ENCODE assay signal across 8 mouse cellular contexts in the genomic region with DNA sequence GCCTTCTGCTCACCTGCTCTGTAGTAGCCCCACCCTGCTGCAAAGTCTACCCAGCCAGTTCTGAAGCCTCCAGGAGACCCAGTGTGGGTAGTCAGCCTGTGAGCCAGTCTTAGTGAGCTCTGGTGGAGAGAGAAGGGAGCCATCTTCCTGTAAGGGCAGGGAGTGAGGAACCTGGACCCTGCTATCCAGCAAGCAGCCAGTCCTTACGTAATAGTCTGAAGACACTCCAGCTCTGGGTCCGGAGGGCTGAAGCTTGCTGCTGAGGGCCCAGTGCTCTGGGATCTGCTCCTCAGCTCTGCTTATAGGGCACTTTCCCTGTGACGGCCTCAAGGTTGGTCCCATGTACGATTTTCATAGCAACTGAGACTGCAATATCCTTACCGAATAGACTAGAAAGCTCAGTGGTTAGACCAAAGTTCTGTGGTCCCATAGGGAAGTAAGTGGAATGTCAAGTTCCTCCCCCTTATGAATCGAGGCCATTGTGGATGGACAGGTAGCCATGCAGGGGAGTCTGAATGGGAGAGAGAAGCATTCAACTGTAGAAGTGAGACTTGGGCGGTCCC. TPM values are rescaled to one million over a fixed set of nuclear protein-coding genes. Genes with fewer than 3 reads are reported as not detected.
DNase-seq lines count a peak whose midpoint lies in the region; ATAC-seq and TF ChIP-seq lines count a peak whose summit lies in the region.

Gene Rtkn, plus strand, starts transcription at position 513 of the 563 bp plus-strand sequence.

- no peak for DNase-seq in left cerebral cortex, adult 2 months (ENCODE audit: extremely low spot score in 1 of 2, low spot score in 2 of 2)
- no peak for DNase-seq in left cerebral cortex, adult 9 months (ENCODE audit: low spot score in 2 of 2)
- DNase-seq in left cerebral cortex, postnatal 36 days (ENCODE audit: low spot score in 2 of 2): no peak
- DNase-seq in right cerebral cortex, postnatal 4 days: no peak
- DNase-seq in cerebellum, adult 18-20 months: no peak

- H3K9ac ChIP-seq in embryonic facial prominence, embryonic 13.5 days: peak within 1 kb of the TSS; percentile 87
- peak within 1 kb of the TSS; percentile 70 for H3K9ac ChIP-seq in hindbrain, embryonic 12.5 days

- TF ChIP-seq CTCF in left cerebral cortex, adult 2 months (IDR thresholded peaks at IDR 0.05): no peak
- no peak for TF ChIP-seq CTCF in small intestine, adult 2 months (IDR thresholded peaks at IDR 0.05; ENCODE audit: extremely low read depth, insufficient read length, insufficient replicate concordance, low read depth, low read length)

- H3K9me3 ChIP-seq in embryonic facial prominence, embryonic 13.5 days: no peaks in the 10 kb centered on the region
- H3K9me3 ChIP-seq in hindbrain, embryonic 12.5 days (replicated peaks): no peaks in the 10 kb centered on the region

- peak within 1 kb of the TSS; percentile 24 for H3K4me3 ChIP-seq in left cerebral cortex, adult 2 months
- peak within 1 kb of the TSS; percentile 51 for H3K4me3 ChIP-seq in embryonic facial prominence, embryonic 13.5 days
- H3K4me3 ChIP-seq in hindbrain, embryonic 12.5 days: peak within 1 kb of the TSS; percentile 41
- peak within 1 kb of the TSS; percentile 83 for H3K4me3 ChIP-seq in small intestine, adult 2 months (ENCODE audit: low read depth, low read length)

- H3K4me2 ChIP-seq in embryonic facial prominence, embryonic 13.5 days: peak within 1 kb of the TSS; percentile 79
- peak within 1 kb of the TSS; percentile 72 for H3K4me2 ChIP-seq in hindbrain, embryonic 12.5 days (replicated peaks)

- H3K27me3 ChIP-seq in embryonic facial prominence, embryonic 13.5 days: no peaks in the 10 kb centered on the region
- H3K27me3 ChIP-seq in hindbrain, embryonic 12.5 days: peaks cover 16% of the 10 kb centered on the region
- H3K27me3 ChIP-seq in small intestine, adult 2 months (ENCODE audit: control insufficient read depth, insufficient read depth, low read length): no peaks in the 10 kb centered on the region

- peak; percentile 58; the same call in 1 of the 2 replicates for TF ChIP-seq POLR2A in small intestine, adult 2 months (IDR thresholded peaks at IDR 0.05; ENCODE audit: low read depth, low read length)

- intact Hi-C loops in left cerebral cortex, adult 2 months (cut with DNase I): no loop called here
- intact Hi-C loops in left cerebral cortex, postnatal 36 days (cut with DNase I): no loop called here

- peaks cover 43% of the 10 kb centered on the region for H3K4me1 ChIP-seq in embryonic facial prominence, embryonic 13.5 days
- peaks cover 42% of the 10 kb centered on the region for H3K4me1 ChIP-seq in hindbrain, embryonic 12.5 days
- H3K4me1 ChIP-seq in small intestine, adult 2 months (ENCODE audit: control insufficient read depth, insufficient read depth, insufficient read length, low read length): peaks cover 27% of the 10 kb centered on the region

- 61% methylated on average over 7 of the region's 7 CpGs for WGBS in embryonic facial prominence, embryonic 13.5 days
- 55% methylated on average over 7 of the region's 7 CpGs for WGBS in hindbrain, embryonic 12.5 days
- WGBS in small intestine, adult 2 months: 28% methylated on average over 7 of the region's 7 CpGs

- H3K36me3 ChIP-seq in embryonic facial prominence, embryonic 13.5 days: no peaks in the 10 kb centered on the region
- no peaks in the 10 kb centered on the region for H3K36me3 ChIP-seq in hindbrain, embryonic 12.5 days
- peaks cover 4% of the 10 kb centered on the region; the same call in 1 of the 2 replicates for H3K36me3 ChIP-seq in small intestine, adult 2 months (ENCODE audit: control insufficient read depth, insufficient read depth, low read length)

- H3K27ac ChIP-seq in left cerebral cortex, adult 2 months: peak within 1 kb of the TSS; percentile 12; the same call in 1 of the 2 replicates
- H3K27ac ChIP-seq in embryonic facial prominence, embryonic 13.5 days: peak within 1 kb of the TSS; percentile 100
- H3K27ac ChIP-seq in hindbrain, embryonic 12.5 days: peak within 1 kb of the TSS; percentile 93
- H3K27ac ChIP-seq in small intestine, adult 2 months (ENCODE audit: insufficient read depth, low read depth, low read length): peak within 1 kb of the TSS; percentile 93

- ATAC-seq in embryonic facial prominence, embryonic 13.5 days (ENCODE audit: insufficient number of reproducible peaks, insufficient read depth, low FRiP score, low TSS enrichment, low read depth): no peak
- no peak for ATAC-seq in hindbrain, embryonic 12.5 days (ENCODE audit: low FRiP score)

RNA-seq across cellular contexts. Expression of gene Rtkn, which starts in this region (rescaled TPM):
- total RNA-seq in left cerebral cortex, adult 2 months (2021): 10 to 100 TPM; 87.0 to 97.5 TPM
- polyA plus RNA-seq in embryonic facial prominence, embryonic 13.5 days (2015; fragmentation: Nextera tagmentation; extraction: Ambion mirVana): 46.7 and 51.8 TPM in 2 replicates
- polyA plus RNA-seq in hindbrain, embryonic 12.5 days (2016; fragmentation: Nextera tagmentation; extraction: Ambion mirVana): 40.7 and 42.6 TPM in 2 replicates
- 100 to 1,000 TPM in 1 of 2 experiments, 10 to 100 TPM in 1; 88.7 to 105 TPM for total RNA-seq in left cerebral cortex, postnatal 36 days (2021)
- 47.3 and 179 TPM in 2 replicates for polyA plus RNA-seq in small intestine, adult 2 months (2012; rRNA removed)

Comparison
In these comparisons a context has a peak if more than half of its experiments do, and no peak if none do; other contexts are left out.
1. H3K27ac ChIP-seq: peak in every context shown above with its lines; median percentile 100 in embryonic facial prominence, embryonic 13.5 days; 93 in hindbrain, embryonic 12.5 days; 93 in small intestine, adult 2 months; 12 in left cerebral cortex, adult 2 months.
2. H3K4me3 ChIP-seq: peak in every context shown above with its lines; median percentile 83 in small intestine, adult 2 months; 51 in embryonic facial prominence, embryonic 13.5 days; 41 in hindbrain, embryonic 12.5 days; 24 in left cerebral cortex, adult 2 months.